Mouse (Mus musculus) intestine, embryonic 15.5 days (tissue): ENCODE data around the gene Rnf168. TPM values are rescaled to one million over a fixed set of nuclear protein-coding genes. Genes with fewer than 3 reads are reported as not detected.
"Not testable (repeated sequence)": the region's sequence is repeated elsewhere in the genome, so short reads cannot be mapped to it uniquely, and the experiment has no call there.

Experiments
- ATAC-seq: fragments of 200-750 bp; cut with Nextera tagmentation; 2 replicates; pipeline ENCODE4 v1.8.0; 2017; ENCODE audit warnings: moderate TSS enrichment, moderate library complexity
- H3K27ac ChIP-seq: fragments of 300-500 bp; sonication (generic); 2 replicates; pipeline ENCODE4 v1.5.1; 2015; ENCODE audit warnings: mild to moderate bottlenecking, inconsistent platforms
- H3K27me3 ChIP-seq: fragments of 300-500 bp; sonication (generic); replicated peaks from 2 replicates; pipeline ENCODE4 v1.6.1; 2015; ENCODE audit warnings: inconsistent platforms
- H3K36me3 ChIP-seq: fragments of 300-500 bp; sonication (generic); 2 replicates; pipeline ENCODE4 v1.6.1; 2015; ENCODE audit warnings: inconsistent platforms
- H3K4me1 ChIP-seq: fragments of 300-500 bp; sonication (generic); replicated peaks from 2 replicates; pipeline ENCODE4 v1.6.1; 2015; ENCODE audit warnings: inconsistent platforms
- H3K4me2 ChIP-seq: fragments of 300-500 bp; sonication (generic); replicated peaks from 2 replicates; pipeline ENCODE4 v1.6.1; 2015; ENCODE audit warnings: mild to moderate bottlenecking, inconsistent platforms
- H3K4me3 ChIP-seq: fragments of 300-500 bp; sonication (generic); replicated peaks from 2 replicates; pipeline ENCODE4 v1.5.1; 2015; ENCODE audit warnings: inconsistent platforms
- H3K9ac ChIP-seq: fragments of 300-500 bp; sonication (generic); 2 replicates; pipeline ENCODE4 v1.6.1; 2015; ENCODE audit warnings: inconsistent platforms
- H3K9me3 ChIP-seq: fragments of 300-500 bp; sonication (generic); 2 replicates; pipeline ENCODE4 v1.6.1; 2016; ENCODE audit warnings: inconsistent platforms
- WGBS: fragments of 180-500 bp; shearing (Covaris S2); methylation state at CpG from one replicate; pipeline ENCODE4 v1.1.7; 2015; 5-methylcytosine and 5-hydroxymethylcytosine counted together
- polyA plus RNA-seq: library from polyadenylated mRNA; unstranded; fragments of >200 nt; fragmentation: Nextera tagmentation; extraction: Ambion mirVana; gene quantifications from 2 replicates; pipeline ENCODE4 v1.2.1, GENCODE M21; 2015

Rnf168 gene
- 28.0 and 29.0 TPM in 2 replicates for polyA plus RNA-seq

DNA sequence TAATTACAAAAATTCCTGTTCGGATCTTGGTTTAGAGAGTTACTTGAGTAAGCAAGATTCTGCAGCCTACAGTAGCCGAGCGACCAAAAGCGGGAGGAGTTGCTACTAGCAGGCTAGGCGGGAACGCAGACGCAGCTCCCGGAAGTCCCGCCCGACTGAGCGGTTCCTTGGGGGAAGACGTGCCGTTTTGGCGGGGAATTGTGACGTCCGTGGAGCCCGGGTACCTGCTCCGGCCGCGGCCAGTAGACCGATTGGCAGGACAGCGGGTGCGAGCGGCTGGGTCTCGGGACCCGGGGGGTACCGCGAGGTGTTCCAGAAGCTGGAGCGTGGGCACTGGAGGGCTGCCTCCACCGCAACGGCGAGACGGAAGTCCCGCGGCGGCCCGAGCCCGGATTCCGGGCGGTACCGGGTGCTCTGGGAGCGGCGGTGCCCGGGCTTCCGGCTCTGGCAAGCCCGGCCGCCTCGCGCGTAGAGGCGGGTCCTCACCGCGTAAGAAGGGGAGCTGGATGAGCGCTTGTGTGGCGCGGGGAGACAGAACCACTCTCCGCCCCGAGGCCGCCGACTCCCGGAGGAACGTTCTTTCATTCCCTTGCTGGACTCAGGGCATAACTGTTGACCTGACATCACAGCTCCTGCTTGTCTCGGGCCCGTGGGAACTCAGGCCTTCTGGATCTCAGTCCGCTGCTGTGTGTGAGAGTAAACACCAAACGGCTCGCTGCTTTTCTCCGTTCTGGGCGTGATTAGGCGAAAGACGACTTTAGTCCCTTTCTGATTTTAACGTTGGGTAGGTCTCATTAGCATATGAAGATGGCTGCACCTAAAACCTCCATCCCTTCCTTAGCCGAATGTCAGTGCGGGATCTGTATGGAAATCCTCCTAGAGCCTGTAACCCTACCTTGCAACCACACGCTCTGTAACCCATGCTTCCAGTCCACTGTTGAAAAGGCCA is at the start of gene Rnf168:
Gene Rnf168, plus strand, starts transcription at position 152 of the 949 bp plus-strand sequence.
- peak within 1 kb of the TSS; percentile 98 for H3K27ac ChIP-seq
- no peaks in the 10 kb centered on the region for H3K27me3 ChIP-seq
- no peaks in the 10 kb centered on the region for H3K9me3 ChIP-seq
- H3K9ac ChIP-seq, result peak within 1 kb of the TSS; percentile 92
- H3K4me1 ChIP-seq, result 0 out of 2 replicates have a peak, but pooled peaks cover 6% of the 10 kb centered on the region
- peak; percentile 97 for ATAC-seq
- H3K36me3 ChIP-seq, result 0 out of 2 replicates have a peak, but pooled peaks cover 6% of the 10 kb centered on the region
- H3K4me3 ChIP-seq, result peak within 1 kb of the TSS; percentile 68
- WGBS, result under 1% methylated on average over 75 of the region's 75 CpGs
- H3K4me2 ChIP-seq, result peak within 1 kb of the TSS; percentile 57

DNA sequence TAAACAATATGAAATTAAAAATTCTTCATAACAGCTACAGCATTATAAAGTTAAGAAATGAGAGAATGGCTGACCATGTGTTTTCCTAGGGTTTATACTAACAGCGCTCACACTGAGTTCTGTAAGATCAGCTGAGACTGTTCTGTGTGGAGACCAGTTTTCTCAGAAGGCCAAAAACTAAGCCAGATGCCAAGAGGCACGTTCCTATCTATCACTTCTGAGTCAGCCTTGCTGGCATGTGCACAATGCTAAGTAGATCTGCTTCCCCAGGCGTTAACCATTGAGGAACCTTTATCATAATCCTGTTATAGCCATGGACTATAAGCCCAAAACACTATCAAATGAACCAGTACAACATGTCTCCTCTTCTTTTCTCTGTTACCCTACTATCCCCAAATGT is 45.2 kb upstream of the Rnf168 start:
- not testable (repeated sequence) for H3K9me3 ChIP-seq, ATAC-seq, H3K27ac ChIP-seq, H3K4me3 ChIP-seq, H3K36me3 ChIP-seq, H3K9ac ChIP-seq, H3K27me3 ChIP-seq, H3K4me2 ChIP-seq, H3K4me1 ChIP-seq
- WGBS, result 81% methylated on average over 3 of the region's 3 CpGs

DNA sequence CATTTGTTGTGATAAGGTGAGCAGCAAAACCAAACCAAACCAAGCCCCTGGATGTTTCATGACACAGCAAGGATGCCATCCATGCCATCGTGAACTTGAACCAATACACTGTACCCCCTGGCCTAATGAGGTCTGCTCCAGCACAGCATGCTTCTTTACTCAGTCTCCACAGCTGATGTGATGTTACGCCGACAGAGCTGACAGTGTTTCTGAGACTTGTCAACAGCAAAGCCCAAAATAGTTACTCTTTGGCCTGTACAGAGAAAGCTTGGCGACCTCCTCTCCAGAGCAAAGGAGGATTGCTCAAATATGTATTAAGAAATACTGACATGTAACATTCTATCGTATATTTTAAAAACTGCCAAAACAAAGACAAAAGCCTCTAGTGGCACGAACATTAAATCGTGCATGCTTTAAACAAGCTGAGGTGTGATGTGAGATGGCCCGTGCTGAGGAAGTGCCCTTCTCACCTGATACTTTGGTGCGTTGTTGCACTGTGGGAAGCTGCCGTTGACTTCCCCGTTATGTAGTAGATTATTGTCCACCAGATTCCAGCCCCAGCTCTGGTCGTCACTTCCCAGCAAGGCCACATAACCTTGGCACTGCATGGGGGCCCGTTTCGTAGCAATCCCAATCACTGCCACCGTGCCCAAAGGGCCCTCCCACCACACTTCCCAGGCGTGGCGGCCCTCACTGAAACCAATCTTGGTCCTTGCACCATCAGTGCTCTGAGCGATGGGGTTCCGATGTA is 39.2 kb upstream of the Rnf168 start:
- no peaks in the 10 kb centered on the region for H3K9me3 ChIP-seq
- H3K27ac ChIP-seq, result no peak overlapping the region
- no peaks in the 10 kb centered on the region for H3K4me1 ChIP-seq
- H3K36me3 ChIP-seq, result 0 out of 2 replicates have a peak, but pooled peaks cover 14% of the 10 kb centered on the region
- no peak overlapping the region for H3K4me2 ChIP-seq
- no peak overlapping the region for H3K9ac ChIP-seq
- no peaks in the 10 kb centered on the region for H3K27me3 ChIP-seq
- ATAC-seq, result no peak
- WGBS, result 90% methylated on average over 19 of the region's 19 CpGs
- H3K4me3 ChIP-seq, result no peak overlapping the region

DNA sequence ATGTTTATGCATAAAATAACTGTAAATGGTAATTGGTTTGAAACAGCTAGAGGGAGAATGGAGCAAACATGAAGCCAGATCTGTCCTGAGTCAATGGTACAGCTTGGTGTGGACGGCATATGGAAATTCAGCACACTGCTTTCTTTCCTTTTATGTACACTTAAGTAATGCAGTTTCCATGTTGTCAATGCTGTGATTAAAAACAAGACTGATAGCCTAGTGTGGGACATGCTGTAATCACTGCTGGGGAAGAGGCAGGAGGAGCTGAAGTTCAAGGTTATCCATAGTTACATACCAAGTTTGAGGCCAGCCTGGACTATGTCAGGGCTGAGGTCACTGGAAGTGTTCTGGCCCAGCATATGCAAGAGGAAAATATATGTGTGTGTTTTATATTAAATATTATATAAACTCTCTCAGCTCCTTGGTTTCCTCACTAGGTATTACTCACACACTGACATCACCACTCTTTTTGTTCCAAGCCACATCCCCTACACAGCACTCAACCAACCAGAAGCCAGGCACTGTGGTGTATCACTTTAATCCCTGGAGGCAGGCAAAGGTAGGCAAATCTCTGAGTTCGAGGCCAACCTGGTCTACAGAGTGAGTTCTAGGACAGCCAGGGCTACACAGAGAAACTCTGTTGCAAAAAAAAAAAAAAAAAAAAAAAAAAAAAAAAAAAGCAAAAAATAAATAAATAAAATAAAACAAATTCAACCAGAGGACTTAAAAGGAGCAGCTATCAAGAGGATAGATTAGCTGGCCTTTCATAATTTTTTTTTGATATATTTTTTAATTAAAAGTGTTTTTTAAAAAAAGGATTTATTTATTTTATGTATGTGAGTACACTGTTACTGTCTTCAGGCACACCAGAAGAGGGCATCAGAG is 37.6 kb upstream of the Rnf168 start:
- no peak overlapping the region for H3K9ac ChIP-seq
- H3K4me3 ChIP-seq, result no peak overlapping the region
- no peaks in the 10 kb centered on the region for H3K9me3 ChIP-seq
- H3K27ac ChIP-seq, result no peak overlapping the region
- H3K36me3 ChIP-seq, result 0 out of 2 replicates have a peak, but pooled peaks cover 14% of the 10 kb centered on the region
- H3K27me3 ChIP-seq, result no peaks in the 10 kb centered on the region
- no peak for ATAC-seq
- WGBS, result 92% methylated on average over 2 of the region's 2 CpGs
- no peaks in the 10 kb centered on the region; the same call in 1 of the 2 replicates for H3K4me1 ChIP-seq
- no peak overlapping the region for H3K4me2 ChIP-seq

DNA sequence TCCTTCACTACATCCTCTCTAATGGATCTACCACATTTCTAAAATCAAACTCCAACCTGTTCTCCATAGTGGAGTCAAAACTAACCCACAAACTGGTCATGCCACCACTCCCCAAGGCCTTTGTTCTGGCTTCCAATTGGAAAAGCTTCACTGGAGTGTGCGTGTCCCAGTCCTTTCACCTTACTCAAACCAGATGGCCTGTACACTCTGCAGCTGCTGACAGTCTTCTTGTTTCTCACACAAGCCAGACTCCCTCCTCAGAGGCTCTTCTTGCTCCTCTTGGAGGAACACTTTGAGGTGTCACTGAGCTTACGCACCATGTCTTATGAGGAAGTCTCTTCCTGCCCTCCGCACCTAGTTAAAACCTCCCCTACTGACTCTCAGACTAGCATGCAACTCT is 33.4 kb upstream of the Rnf168 start:
- Histone ChIP-seq H3K4me1 (peaks cover 8% of the 10 kb centered on the region), H3K4me3 (no peak overlapping the region), H3K27ac (no peak overlapping the region), H3K4me2 (no peak overlapping the region), H3K9me3 (no peaks in the 10 kb centered on the region), H3K27me3 (no peaks in the 10 kb centered on the region), H3K9ac (no peak overlapping the region), H3K36me3 (no peaks in the 10 kb centered on the region)
- 86% methylated on average over 3 of the region's 3 CpGs for WGBS
- ATAC-seq, result no peak

DNA sequence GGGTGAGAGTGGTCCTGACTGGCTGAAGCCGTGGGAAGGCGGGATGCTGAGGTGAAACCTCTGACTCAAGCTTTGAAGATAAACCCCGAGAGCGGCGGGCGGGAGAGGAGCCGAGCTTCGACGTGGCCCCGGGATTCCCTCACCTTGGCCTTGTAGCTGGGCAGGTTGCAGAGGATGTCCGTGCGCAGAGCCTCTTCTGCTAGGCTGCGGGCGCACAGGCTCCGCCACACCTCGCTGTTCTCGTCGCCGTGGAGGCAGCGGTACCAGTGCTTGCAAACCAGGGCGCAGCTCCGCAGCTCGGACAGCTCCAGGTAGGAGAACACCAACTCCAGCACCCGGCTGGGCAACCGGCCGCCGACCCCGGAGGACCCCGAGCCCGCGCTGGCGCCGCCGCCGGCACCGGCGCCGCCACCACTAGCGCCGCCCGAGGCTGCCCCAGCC is 30.9 kb upstream of the Rnf168 start:
- Histone ChIP-seq H3K4me3 (peak overlapping the region; percentile 98), H3K9me3 (no peaks in the 10 kb centered on the region), H3K27me3 (no peaks in the 10 kb centered on the region), H3K9ac (peak overlapping the region; percentile 94), H3K36me3 (no peaks in the 10 kb centered on the region), H3K4me1 (peaks cover 8% of the 10 kb centered on the region), H3K27ac (peak overlapping the region; percentile 97), H3K4me2 (peak overlapping the region; percentile 71)
- WGBS, result 0% methylated on average over 41 of the region's 41 CpGs
- peak; percentile 64; the same call in 1 of the 2 replicates for ATAC-seq

DNA sequence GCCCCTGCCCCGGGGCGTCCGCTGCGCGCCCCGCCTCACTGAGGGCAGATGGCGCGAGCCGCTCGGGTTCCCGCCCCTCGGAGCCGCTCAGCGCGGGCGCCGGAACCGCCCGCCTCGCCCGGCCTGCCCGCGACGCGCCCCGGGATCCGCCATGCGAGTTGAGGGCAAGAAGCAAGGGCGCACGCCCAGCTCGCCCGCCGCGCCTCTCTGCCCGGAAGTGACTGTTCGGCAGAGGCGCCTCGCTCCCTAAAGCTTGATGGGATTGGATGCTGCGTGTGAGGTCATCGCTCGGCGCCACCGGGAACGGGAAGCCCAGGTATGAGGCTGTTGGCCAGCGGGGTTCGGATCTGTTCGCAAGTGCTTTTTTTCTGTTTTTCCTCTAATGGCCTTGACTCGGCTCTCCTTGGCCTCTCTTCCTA is 30.3 kb upstream of the Rnf168 start, which contains the start of the genes Fbxo45 and Wdr53:
Gene Fbxo45, minus strand, starts transcription at position 207 of the 419 bp plus-strand sequence.
Gene Wdr53, plus strand, starts transcription at position 276 of the 419 bp plus-strand sequence.
- H3K27ac ChIP-seq, result peak within 1 kb of the TSS; percentile 97
- H3K4me1 ChIP-seq, result peaks cover 8% of the 10 kb centered on the region
- no peaks in the 10 kb centered on the region for H3K36me3 ChIP-seq
- peak within 1 kb of the TSS; percentile 98 for H3K4me3 ChIP-seq
- H3K9ac ChIP-seq, result peak within 1 kb of the TSS; percentile 94
- peak within 1 kb of the TSS; percentile 71 for H3K4me2 ChIP-seq
- H3K27me3 ChIP-seq, result no peaks in the 10 kb centered on the region
- H3K9me3 ChIP-seq, result no peaks in the 10 kb centered on the region
- 0% methylated on average over 48 of the region's 48 CpGs for WGBS
- peak; percentile 99 for ATAC-seq

DNA sequence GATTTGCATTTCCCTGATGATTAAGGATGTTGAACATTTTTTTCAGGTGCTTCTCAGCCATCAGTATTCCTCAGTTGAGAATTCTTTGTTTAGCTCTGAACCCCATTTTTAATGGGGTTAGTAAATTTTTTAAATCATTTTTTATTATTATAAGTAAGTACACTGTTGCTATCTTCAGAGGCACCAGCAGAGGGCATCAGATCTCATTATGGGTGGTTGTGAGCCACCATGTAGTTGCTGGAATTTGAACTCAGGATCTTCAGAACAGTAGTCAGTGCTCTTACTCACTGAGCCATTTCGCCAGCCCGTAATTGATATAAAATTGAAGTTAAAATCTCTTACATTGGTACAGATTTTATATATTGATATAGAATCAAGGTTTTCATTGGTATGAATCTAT is 13.0 kb upstream of the Rnf168 start:
- not testable (repeated sequence) for H3K4me3 ChIP-seq, H3K9me3 ChIP-seq, ATAC-seq, H3K27ac ChIP-seq, H3K36me3 ChIP-seq, H3K4me1 ChIP-seq, H3K4me2 ChIP-seq, H3K9ac ChIP-seq, H3K27me3 ChIP-seq
- 89% methylated on average over 2 of the region's 2 CpGs for WGBS

DNA sequence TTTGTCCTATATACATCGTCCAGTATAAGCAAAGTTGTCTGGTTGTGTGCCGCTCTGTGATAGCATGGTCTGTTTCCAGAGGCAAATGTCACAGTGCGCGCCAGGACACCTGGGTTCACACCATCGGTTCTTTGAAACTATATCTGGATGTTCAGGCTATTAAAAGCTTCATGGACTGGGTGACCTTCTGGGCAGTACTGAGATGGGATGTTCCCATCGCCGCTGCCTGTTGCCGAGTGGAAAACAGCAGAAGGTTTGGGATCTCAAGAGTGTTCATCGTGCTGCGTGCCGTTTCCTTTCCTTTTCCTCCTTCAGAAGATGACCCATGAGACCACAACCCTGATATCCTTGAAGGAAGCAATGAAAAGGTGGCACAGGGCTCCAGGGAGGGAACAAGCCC is 6.0 kb upstream of the Rnf168 start, which contains the start of gene Smco1:
Gene Smco1, plus strand, starts transcription at position 178 of the 400 bp plus-strand sequence.
- Histone ChIP-seq H3K4me2 (no peak within 1 kb of the TSS), H3K27ac (no peak within 1 kb of the TSS), H3K9me3 (no peaks in the 10 kb centered on the region), H3K4me3 (no peak within 1 kb of the TSS), H3K27me3 (no peaks in the 10 kb centered on the region), H3K9ac (no peak within 1 kb of the TSS), H3K4me1 (no peaks in the 10 kb centered on the region), H3K36me3 (no peaks in the 10 kb centered on the region)
- WGBS, result 89% methylated on average over 11 of the region's 11 CpGs
- no peak for ATAC-seq

DNA sequence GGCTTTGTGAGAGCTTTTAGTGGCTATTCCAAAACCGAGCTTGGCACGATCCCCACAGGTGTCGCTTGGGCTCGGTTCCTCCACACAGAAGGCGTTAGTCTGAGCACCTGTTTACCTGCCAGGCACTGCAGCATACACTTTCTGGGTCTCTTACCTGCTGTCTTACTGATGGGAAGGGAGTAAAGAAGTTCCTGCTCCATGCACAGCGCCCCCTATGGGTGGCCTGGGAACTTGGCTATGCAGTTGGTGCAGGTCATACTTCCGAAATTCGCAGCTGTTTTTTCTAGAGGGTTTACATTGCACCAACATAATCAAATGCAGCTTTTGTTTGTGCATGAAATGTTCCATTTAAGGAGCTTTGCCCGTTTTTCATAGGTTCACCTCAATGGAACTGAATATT is 3.9 kb upstream of the Rnf168 start:
- no peak for ATAC-seq

DNA sequence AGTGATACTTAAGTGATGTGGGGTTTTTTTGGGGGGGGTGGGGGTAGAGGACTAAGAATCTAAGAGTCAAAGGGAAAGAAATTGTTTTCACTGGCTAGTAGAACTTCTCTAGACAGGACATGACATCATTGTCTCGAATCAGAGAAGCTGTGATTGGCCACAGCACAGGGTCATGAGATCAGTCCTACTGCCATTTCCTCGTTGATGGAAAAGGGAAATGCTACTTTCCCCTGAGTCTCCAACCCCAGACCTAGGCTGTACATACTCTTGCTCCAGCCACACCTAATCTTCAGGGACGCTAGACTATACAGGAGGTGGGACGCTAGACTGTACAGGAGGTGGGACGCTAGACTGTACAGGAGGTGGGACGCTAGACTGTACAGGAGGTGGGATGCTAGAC is 2.2 kb upstream of the Rnf168 start:
- Histone ChIP-seq H3K4me1 (0 out of 2 replicates have a peak, but pooled peaks cover 6% of the 10 kb centered on the region), H3K4me3 (no peak overlapping the region), H3K9me3 (no peaks in the 10 kb centered on the region), H3K9ac (no peak overlapping the region), H3K27ac (no peak overlapping the region), H3K4me2 (no peak overlapping the region), H3K27me3 (no peaks in the 10 kb centered on the region), H3K36me3 (0 out of 2 replicates have a peak, but pooled peaks cover 4% of the 10 kb centered on the region)
- ATAC-seq, result no peak
- WGBS, result 86% methylated on average over 6 of the region's 6 CpGs

More for the DNA sequence above, 3.9 kb upstream of the Rnf168 start:
- 53% methylated on average over 9 of the region's 9 CpGs for WGBS
- Histone ChIP-seq H3K4me3 (no peak overlapping the region), H3K27me3 (no peaks in the 10 kb centered on the region), H3K4me2 (no peak overlapping the region), H3K4me1 (0 out of 2 replicates have a peak, but pooled peaks cover 6% of the 10 kb centered on the region), H3K9me3 (no peaks in the 10 kb centered on the region), H3K9ac (no peak overlapping the region), H3K27ac (no peak overlapping the region), H3K36me3 (no peaks in the 10 kb centered on the region)
